Mouse (Mus musculus): Measurements from ENCODE around the gene Cul9.

- TF ChIP-seq GATA1 (IDR thresholded peaks at IDR 0.05; ENCODE audit: borderline replicate concordance, low read length) (no peak), FLI1 (IDR thresholded peaks at IDR 0.05; ENCODE audit: low read length) (no peak)
Observed at GRCm38 (mm10) chr17:46521174-46521573, 25.0 kb downstream of the Cul9 start.
